Mouse (Mus musculus): ENCODE measurements at regions not wholly inside any gene's neighbourhood (a gene's known extent, or its start where the extent isn't known, plus 50 kb on each side); places are given as distances from the start of the nearest gene placed in this dataset.

- TF ChIP-seq CTCF (IDR thresholded peaks at IDR 0.05; ENCODE audit: low read depth), result no peak
- TF ChIP-seq EP300 (optimal IDR thresholded peaks at IDR 0.05), result no peak
Measured at GRCm38 (mm10) chr1:19881193-19881592, 672.5 kb downstream of the Tfap2b start.
